Mouse (Mus musculus): Measurements from ENCODE around the gene Ccn6. TPM values are rescaled to one million over a fixed set of nuclear protein-coding genes. Genes with fewer than 3 reads are reported as not detected.

The Ccn6 gene
- total RNA-seq (2023), result not detected

GRCm38 (mm10) chr10:39163694-39164093, at the start of gene Ccn6:
TSS of gene Ccn6 (minus strand) at chr10:39163794.

GRCm38 (mm10) chr10:39133462-39134310, 29.9 kb downstream of the Ccn6 start, which contains the start of the genes Fam229b and Tube1:
TSS of gene Fam229b (minus strand) at chr10:39133914.
TSS of gene Tube1 (plus strand) at chr10:39133976.

Other genes with a start within 250 kb of the Ccn6 start
- 0.12 TPM for gene Lama4, start 198.3 kb downstream of the Ccn6 start, total RNA-seq (2023)
- gene Fam229b, start 29.9 kb downstream of the Ccn6 start, total RNA-seq (2023), result not detected
- gene Tube1, start 29.8 kb downstream of the Ccn6 start, total RNA-seq (2023), result 5.5 TPM
- gene Fyn, start 205.1 kb upstream of the Ccn6 start, total RNA-seq (2023), result 252 TPM

All from CD4-positive naive resting alpha-beta T cell, adult 76 days (primary cell).